Mouse (Mus musculus) midbrain, embryonic 13.5 days (tissue): ENCODE data around the gene Alg1. TPM values are rescaled to one million over a fixed set of nuclear protein-coding genes. Genes with fewer than 3 reads are reported as not detected.

Experiments used
- ATAC-seq: fragments of 200-750 bp; cut with Nextera tagmentation; 2 replicates; pipeline ENCODE4 v1.8.0; 2017; ENCODE audit warnings: mild to moderate bottlenecking, moderate TSS enrichment, moderate library complexity
- H3K27ac ChIP-seq: fragments of 300-500 bp; sonication (generic); 2 replicates; pipeline ENCODE4 v1.5.1; 2015; ENCODE audit warnings: inconsistent platforms, mild to moderate bottlenecking, moderate library complexity
- H3K27me3 ChIP-seq: fragments of 300-500 bp; sonication (generic); 2 replicates; pipeline ENCODE4 v1.6.1; 2015; ENCODE audit warnings: mild to moderate bottlenecking, inconsistent platforms
- H3K36me3 ChIP-seq: fragments of 300-500 bp; sonication (generic); 2 replicates; pipeline ENCODE4 v1.6.1; 2015; ENCODE audit warnings: mild to moderate bottlenecking, inconsistent platforms
- H3K4me1 ChIP-seq: fragments of 300-500 bp; sonication (generic); replicated peaks from 2 replicates; pipeline ENCODE4 v1.6.1; 2015; ENCODE audit warnings: inconsistent platforms
- H3K4me2 ChIP-seq: fragments of 300-500 bp; sonication (generic); replicated peaks from 2 replicates; pipeline ENCODE4 v1.6.1; 2015; ENCODE audit warnings: moderate library complexity, mild to moderate bottlenecking, inconsistent platforms
- H3K4me3 ChIP-seq: fragments of 300-500 bp; sonication (generic); replicated peaks from 2 replicates; pipeline ENCODE4 v1.5.1; 2015; ENCODE audit warnings: mild to moderate bottlenecking, inconsistent platforms
- H3K9ac ChIP-seq: fragments of 300-500 bp; sonication (generic); replicated peaks from 2 replicates; pipeline ENCODE4 v1.6.1; 2015; ENCODE audit warnings: mild to moderate bottlenecking, inconsistent platforms
- H3K9me3 ChIP-seq: fragments of 300-500 bp; sonication (generic); 2 replicates; pipeline ENCODE4 v1.6.1; 2016; ENCODE audit warnings: mild to moderate bottlenecking, inconsistent platforms
- WGBS: fragments of 180-500 bp; shearing (Covaris S2); methylation state at CpG from one replicate; pipeline ENCODE4 v1.1.7; 2015; 5-methylcytosine and 5-hydroxymethylcytosine counted together
- polyA plus RNA-seq: library from polyadenylated mRNA; unstranded; fragments of >200 nt; fragmentation: Nextera tagmentation; extraction: Ambion mirVana; gene quantifications from 2 replicates; pipeline ENCODE4 v1.2.1, GENCODE M21; 2015

The Alg1 gene
- polyA plus RNA-seq, 1 experiment from 2014 or later = 30.8 TPM

DNA sequence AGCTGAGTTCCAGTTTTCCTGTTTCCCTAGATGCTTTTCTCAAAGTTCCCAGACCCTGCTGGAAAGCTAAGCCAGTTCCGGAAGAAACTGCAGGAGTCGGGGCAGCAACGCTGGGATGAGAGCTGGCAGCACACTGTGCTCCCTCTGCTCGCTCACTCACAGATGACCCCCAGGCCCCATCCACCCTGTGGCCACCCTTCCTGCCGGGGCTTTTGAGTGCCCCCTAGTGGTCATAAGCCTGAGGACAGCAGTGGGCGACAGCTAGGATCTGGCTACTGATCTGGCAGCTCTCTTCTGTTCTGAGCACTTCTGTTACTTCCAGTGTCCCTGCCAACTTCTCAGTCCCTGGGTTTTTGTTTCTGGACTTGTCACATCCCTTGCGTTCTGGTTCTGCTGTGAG is 11.0 kb downstream of the Alg1 start:
- Histone ChIP-seq H3K27me3 (no peaks in the 10 kb centered on the region), H3K4me1 (no peaks in the 10 kb centered on the region), H3K36me3 (peaks cover 88% of the 10 kb centered on the region), H3K9ac (no peak overlapping the region), H3K4me2 (no peak overlapping the region), H3K27ac (no peak overlapping the region), H3K9me3 (no peaks in the 10 kb centered on the region), H3K4me3 (no peak overlapping the region)
- WGBS = 41% methylated on average over 7 of the region's 7 CpGs
- ATAC-seq = peak; percentile 58

- H3K4me3 ChIP-seq = no peak overlapping the region
- H3K4me1 ChIP-seq = peaks cover 11% of the 10 kb centered on the region
- ATAC-seq = no peak
- H3K4me2 ChIP-seq = no peak overlapping the region
- H3K27me3 ChIP-seq = no peaks in the 10 kb centered on the region
- WGBS = 85% methylated on average over 3 of the region's 3 CpGs
- no peak overlapping the region for H3K9ac ChIP-seq
- H3K36me3 ChIP-seq = peaks cover 32% of the 10 kb centered on the region
- no peak overlapping the region for H3K27ac ChIP-seq
- H3K9me3 ChIP-seq = no peaks in the 10 kb centered on the region
Measured at GRCm38 (mm10) chr16:5250891-5251290, 17.5 kb downstream of the Alg1 start.

DNA sequence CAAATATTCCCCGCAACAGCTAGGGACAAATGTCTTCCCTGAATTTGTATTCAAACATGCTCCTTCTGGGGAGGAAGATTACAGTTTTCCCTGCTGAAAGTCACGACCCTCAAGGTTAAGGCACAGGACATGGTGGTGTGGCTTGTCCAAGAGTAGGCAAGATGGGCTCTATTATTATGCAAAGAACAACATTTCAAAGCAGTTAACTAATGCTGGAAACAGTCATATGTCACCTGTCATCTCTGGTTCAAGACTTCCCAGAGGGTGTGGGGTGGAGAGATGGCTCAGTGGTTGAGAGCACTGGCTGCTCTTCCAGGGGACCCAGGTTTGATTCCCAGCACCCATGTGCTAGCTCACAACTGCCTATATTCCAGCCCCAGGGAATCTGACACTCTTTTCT is 18.8 kb downstream of the Alg1 start:
- Histone ChIP-seq H3K4me3 (no peak overlapping the region), H3K27me3 (no peaks in the 10 kb centered on the region), H3K27ac (no peak overlapping the region), H3K9me3 (no peaks in the 10 kb centered on the region), H3K4me1 (peaks cover 11% of the 10 kb centered on the region), H3K9ac (no peak overlapping the region), H3K4me2 (no peak overlapping the region), H3K36me3 (peaks cover 22% of the 10 kb centered on the region)
- 94% methylated on average over 2 of the region's 2 CpGs for WGBS
- ATAC-seq = no peak

DNA sequence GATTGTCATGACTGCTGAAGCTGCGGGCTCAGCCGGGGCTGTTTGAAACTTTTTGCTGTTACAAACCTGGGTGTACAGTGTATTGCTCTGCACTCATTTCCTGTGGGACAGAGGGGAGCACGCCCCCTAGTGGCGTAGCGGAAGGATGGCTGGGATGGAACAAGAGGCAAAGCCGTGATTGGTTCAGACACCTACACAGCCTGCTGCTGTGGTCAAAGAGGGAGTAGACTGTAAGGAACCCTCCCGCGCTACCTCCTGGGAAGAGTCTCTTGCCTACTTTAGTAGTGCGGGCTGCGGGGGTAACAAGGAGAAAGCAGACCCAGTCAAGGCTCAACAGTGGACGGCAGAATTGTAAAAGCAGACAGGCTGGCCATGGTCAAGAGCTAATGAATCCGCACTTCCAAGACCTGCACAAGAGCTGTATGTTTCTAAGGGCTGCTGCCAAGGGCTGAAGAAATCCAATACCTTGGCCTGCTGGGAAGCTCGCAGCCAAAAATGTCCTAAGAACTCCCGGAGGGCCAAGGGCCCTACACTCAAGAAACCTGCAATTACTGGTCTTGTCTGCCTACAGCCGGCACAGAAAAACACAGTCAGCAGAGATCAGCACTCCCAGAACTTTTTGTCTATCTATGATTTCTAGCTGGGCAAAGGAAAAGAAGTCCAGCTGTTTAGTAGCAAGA is 21.1 kb downstream of the Alg1 start:
- ATAC-seq = peak; percentile 10
- H3K9ac ChIP-seq = no peak overlapping the region
- no peaks in the 10 kb centered on the region for H3K36me3 ChIP-seq
- no peaks in the 10 kb centered on the region for H3K27me3 ChIP-seq
- WGBS = 4% methylated on average over 15 of the region's 15 CpGs
- peaks cover 11% of the 10 kb centered on the region for H3K4me1 ChIP-seq
- peak overlapping the region; percentile 56 for H3K4me3 ChIP-seq
- H3K9me3 ChIP-seq = no peaks in the 10 kb centered on the region
- no peak overlapping the region for H3K27ac ChIP-seq
- peak overlapping the region; percentile 72 for H3K4me2 ChIP-seq

DNA sequence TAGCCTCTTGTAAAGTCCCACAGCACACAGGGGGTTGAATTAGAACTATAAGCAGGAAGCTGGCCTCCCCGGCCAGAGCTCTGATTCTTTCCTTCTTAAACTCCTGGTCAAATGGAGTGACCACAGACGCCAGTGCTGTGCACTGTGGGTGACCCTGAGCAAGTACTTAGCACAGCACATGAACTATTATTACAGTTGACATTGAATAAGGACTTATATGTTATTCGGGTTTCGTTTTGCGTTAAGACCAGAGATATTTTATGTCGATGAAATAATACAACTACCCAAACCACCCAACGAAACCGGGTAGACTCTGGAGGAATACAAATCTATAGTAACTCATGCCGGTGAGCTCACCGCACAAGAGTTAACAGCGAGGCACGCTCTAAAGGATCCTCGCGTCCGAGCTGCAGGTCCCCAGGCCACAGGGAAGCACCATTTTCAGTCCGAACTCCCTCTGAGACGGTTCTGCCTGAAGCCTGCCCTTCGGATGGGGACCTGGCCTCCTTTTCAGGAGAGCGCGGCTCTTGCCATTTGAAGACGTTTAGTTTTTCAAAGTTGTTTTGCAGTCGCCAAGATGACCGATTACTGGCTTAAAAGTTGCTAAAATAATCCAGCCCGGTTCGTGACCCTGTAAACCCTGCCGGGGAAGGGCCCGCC is 21.8 kb downstream of the Alg1 start:
- 2% methylated on average over 27 of the region's 27 CpGs for WGBS
- ATAC-seq = peak; percentile 18

GRCm38 (mm10) chr16:5255779-5256496 is 22.5 kb downstream of the Alg1 start, which contains the start of gene Eef2kmt:
Eef2kmt (minus strand) TSS chr16:5255983.
- H3K36me3 ChIP-seq = no peaks in the 10 kb centered on the region
- no peaks in the 10 kb centered on the region for H3K27me3 ChIP-seq
- no peaks in the 10 kb centered on the region for H3K9me3 ChIP-seq
- ATAC-seq = peak; percentile 96
- WGBS = 1% methylated on average over 57 of the region's 57 CpGs
- peak within 1 kb of the TSS; percentile 72 for H3K4me2 ChIP-seq
- no peak within 1 kb of the TSS for H3K27ac ChIP-seq
- H3K4me3 ChIP-seq = peak within 1 kb of the TSS; percentile 56
- H3K9ac ChIP-seq = peak within 1 kb of the TSS; percentile 67
- H3K4me1 ChIP-seq = peaks cover 11% of the 10 kb centered on the region

More for the DNA sequence above, 21.8 kb downstream of the Alg1 start:
- Histone ChIP-seq H3K27me3 (no peaks in the 10 kb centered on the region), H3K27ac (no peak overlapping the region), H3K9ac (peak overlapping the region; percentile 67), H3K9me3 (no peaks in the 10 kb centered on the region), H3K4me2 (peak overlapping the region; percentile 72), H3K4me3 (peak overlapping the region; percentile 56), H3K36me3 (no peaks in the 10 kb centered on the region), H3K4me1 (peaks cover 11% of the 10 kb centered on the region)

DNA sequence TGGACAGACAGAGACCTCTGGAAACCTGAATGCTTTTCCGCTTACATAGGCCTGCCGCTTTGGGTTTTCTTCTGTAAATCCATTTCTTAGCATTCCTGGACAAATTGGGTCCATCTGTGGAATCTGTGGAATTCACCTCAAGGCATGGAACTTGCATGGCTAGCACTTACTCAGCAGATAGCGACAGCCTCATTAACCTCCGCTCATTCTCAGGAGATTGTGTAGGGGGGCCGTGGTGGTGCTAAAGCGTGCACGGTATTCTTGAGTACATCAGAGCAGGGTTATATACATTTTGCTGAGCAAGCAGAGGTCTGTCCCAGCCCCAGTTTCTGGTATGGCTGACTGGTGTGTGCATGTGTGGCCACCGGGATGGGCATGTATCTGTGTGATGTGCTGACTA is 29.7 kb downstream of the Alg1 start:
- no peaks in the 10 kb centered on the region for H3K4me1 ChIP-seq

DNA sequence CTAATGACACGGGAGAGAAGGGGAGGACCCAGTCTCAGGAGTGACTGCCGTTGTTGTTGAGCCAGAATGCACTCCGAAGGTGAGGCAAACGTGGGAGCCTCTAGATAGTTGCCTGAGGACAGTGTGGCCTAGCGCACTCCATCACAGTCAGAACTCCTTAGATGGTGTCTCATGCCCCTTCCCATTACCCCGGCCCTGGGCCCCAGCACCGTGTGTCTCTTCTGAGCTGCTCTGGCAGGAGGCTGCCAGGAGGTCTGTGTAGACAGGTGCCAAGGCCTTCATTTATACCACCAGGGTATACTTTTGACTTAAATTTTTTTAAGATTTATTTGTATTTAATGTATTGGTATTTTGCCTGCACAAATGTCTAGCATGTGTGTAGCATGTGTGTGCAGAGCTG is 30.5 kb downstream of the Alg1 start:
- H3K4me3 ChIP-seq = no peak overlapping the region
- no peak for ATAC-seq
- WGBS = 90% methylated on average over 7 of the region's 7 CpGs

More for the DNA sequence above, 29.7 kb downstream of the Alg1 start:
- H3K4me3 ChIP-seq = no peak overlapping the region
- H3K4me2 ChIP-seq = no peak overlapping the region
- H3K9ac ChIP-seq = no peak overlapping the region
- peaks cover 4% of the 10 kb centered on the region; the same call in 1 of the 2 replicates for H3K9me3 ChIP-seq
- WGBS = 89% methylated on average over 8 of the region's 8 CpGs
- no peak for ATAC-seq
- H3K36me3 ChIP-seq = no peaks in the 10 kb centered on the region
- H3K27me3 ChIP-seq = no peaks in the 10 kb centered on the region
- no peak overlapping the region for H3K27ac ChIP-seq

GRCm38 (mm10) chr16:5271411-5272035 is 38.1 kb downstream of the Alg1 start:
- no peak overlapping the region for H3K9ac ChIP-seq
- H3K4me3 ChIP-seq = no peak overlapping the region
- H3K27ac ChIP-seq = no peak overlapping the region
- H3K4me2 ChIP-seq = no peak overlapping the region
- H3K4me1 ChIP-seq = no peaks in the 10 kb centered on the region
- no peaks in the 10 kb centered on the region for H3K36me3 ChIP-seq
- WGBS = 94% methylated on average over 4 of the region's 4 CpGs
- no peaks in the 10 kb centered on the region for H3K27me3 ChIP-seq
- no peaks in the 10 kb centered on the region for H3K9me3 ChIP-seq
- no peak for ATAC-seq

More for the DNA sequence above, 30.5 kb downstream of the Alg1 start:
- Histone ChIP-seq H3K36me3 (no peaks in the 10 kb centered on the region), H3K9ac (no peak overlapping the region), H3K27ac (no peak overlapping the region), H3K4me2 (no peak overlapping the region), H3K27me3 (no peaks in the 10 kb centered on the region), H3K4me1 (no peaks in the 10 kb centered on the region), H3K9me3 (peaks cover 4% of the 10 kb centered on the region; the same call in 1 of the 2 replicates)

DNA sequence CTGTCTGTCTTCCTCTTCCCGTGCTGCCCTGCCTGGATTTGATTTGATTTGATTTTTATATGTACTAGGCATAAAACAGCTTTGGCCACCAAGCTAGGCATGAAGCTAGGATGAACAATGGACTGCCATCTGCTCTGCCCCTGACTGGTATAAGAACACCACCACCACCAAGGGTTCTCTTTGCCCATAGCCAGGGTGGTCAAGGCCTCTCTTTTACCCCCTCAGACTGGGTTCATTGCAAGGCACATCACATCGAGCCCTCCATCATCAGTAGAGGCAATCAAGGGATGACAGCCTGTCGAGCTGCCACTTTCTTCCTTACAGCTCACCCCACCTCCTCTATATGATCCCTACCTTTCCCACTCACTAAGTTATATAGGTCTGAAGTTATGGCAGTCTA is 39.0 kb downstream of the Alg1 start:
- ATAC-seq = no peak
- 88% methylated on average over 3 of the region's 3 CpGs for WGBS
- H3K4me1 ChIP-seq = no peaks in the 10 kb centered on the region
- no peak overlapping the region for H3K4me2 ChIP-seq
- H3K27ac ChIP-seq = no peak overlapping the region
- H3K9ac ChIP-seq = no peak overlapping the region
- no peak overlapping the region for H3K4me3 ChIP-seq
- H3K27me3 ChIP-seq = no peaks in the 10 kb centered on the region
- H3K36me3 ChIP-seq = no peaks in the 10 kb centered on the region
- H3K9me3 ChIP-seq = no peaks in the 10 kb centered on the region

DNA sequence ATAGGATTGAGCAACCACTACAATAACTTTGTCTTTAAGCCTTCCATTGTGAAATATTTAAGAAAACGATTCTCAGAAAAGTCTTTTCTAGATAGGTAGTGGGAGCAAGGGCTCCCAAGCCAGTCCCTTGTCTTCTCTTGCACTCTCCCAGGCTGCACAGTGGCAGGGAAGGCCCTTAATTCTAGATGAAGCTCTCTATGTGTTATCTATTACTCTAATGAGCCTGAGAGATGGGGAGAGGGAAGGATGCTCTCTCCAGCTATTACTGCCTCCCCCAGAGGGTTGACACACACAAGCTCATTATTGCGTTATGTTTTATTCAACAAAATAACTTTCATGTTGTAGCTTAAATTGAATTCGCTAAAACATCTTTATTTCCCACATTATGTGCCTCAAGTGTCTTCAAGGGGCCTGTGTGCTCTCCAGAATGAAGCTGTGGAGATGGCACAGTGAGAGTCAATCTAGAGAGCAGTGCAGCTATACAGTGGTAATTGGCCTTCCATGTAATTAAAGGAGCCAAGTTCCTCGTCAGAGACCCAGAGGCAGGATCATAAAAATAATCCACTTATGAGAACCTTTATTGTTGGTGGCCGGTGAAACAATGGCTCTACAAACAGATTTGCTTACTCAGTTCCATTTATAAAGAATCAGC is 46.3 kb downstream of the Alg1 start:
- 77% methylated on average over 5 of the region's 5 CpGs for WGBS
- no peak overlapping the region for H3K9ac ChIP-seq
- no peak for ATAC-seq
- no peak overlapping the region for H3K27ac ChIP-seq
- no peak overlapping the region for H3K4me2 ChIP-seq
- no peaks in the 10 kb centered on the region for H3K27me3 ChIP-seq
- no peaks in the 10 kb centered on the region for H3K9me3 ChIP-seq
- no peaks in the 10 kb centered on the region for H3K4me1 ChIP-seq
- H3K36me3 ChIP-seq = no peaks in the 10 kb centered on the region
- no peak overlapping the region for H3K4me3 ChIP-seq
